Mouse (Mus musculus) lung, postnatal 0 days (tissue): Measurements from ENCODE around the gene Jph2.

Source experiments
- CTCF ChIP-seq: IDR thresholded peaks from 2 replicates; pipeline ENCODE4 v1.5.1; 2016; ENCODE audit warnings: antibody characterized with exemption, mild to moderate bottlenecking
- EP300 ChIP-seq: IDR thresholded peaks from 2 replicates; pipeline ENCODE4 v1.6.1; 2016; ENCODE audit warnings: antibody characterized with exemption, mild to moderate bottlenecking, control low read depth

- TF ChIP-seq CTCF (no peak), EP300 (no peak)
Observed at GRCm38 (mm10) chr2:163447375-163447774, 49.6 kb upstream of the Jph2 start.
